Mouse (Mus musculus) lung, adult 18-20 months (tissue): Measurements from ENCODE around the gene Ces1f.

Source experiments
- DNase-seq, 2 experiments: peaks; one replicate each; pipeline ENCODE4 v3.0.0; 2022; ENCODE audit warnings: mixed read lengths in 2 of 2

The Ces1f gene

GRCm38 (mm10) chr8:93279556-93279955 lies at the start of gene Ces1f:
Gene Ces1f (minus strand): TSS chr8:93279747.
- peak; percentile 15 for DNase-seq

GRCm38 (mm10) chr8:93325123-93325522 lies 45.6 kb upstream of the Ces1f start:
- DNase-seq = no peak

- DNase-seq = no peak
These were observed 37.5 kb upstream of the Ces1f start for GRCm38 (mm10) chr8:93317031-93317430.

- no peak for DNase-seq
These were observed 36.0 kb upstream of the Ces1f start for GRCm38 (mm10) chr8:93315557-93315956.

GRCm38 (mm10) chr8:93283896-93284295 lies 4.3 kb upstream of the Ces1f start:
- DNase-seq = no peak

- no peak for DNase-seq
These were observed 2.8 kb upstream of the Ces1f start for GRCm38 (mm10) chr8:93282349-93282748.

GRCm38 (mm10) chr8:93278176-93278805 lies 1.3 kb downstream of the Ces1f start:
- no peak for DNase-seq

- DNase-seq = no peak
These were observed 4.9 kb downstream of the Ces1f start for GRCm38 (mm10) chr8:93274609-93275008.

- peak; percentile 6 to 21 for DNase-seq
These were observed 6.2 kb downstream of the Ces1f start for GRCm38 (mm10) chr8:93273321-93273720.

- DNase-seq = peak; percentile 8 to 9
These were observed 6.9 kb downstream of the Ces1f start for GRCm38 (mm10) chr8:93272686-93273085.

GRCm38 (mm10) chr8:93261436-93261835 lies 18.1 kb downstream of the Ces1f start:
- no peak for DNase-seq

- no peak for DNase-seq
These were observed 27.1 kb downstream of the Ces1f start for GRCm38 (mm10) chr8:93252400-93252925.

- DNase-seq = no peak
These were observed 33.5 kb downstream of the Ces1f start for GRCm38 (mm10) chr8:93246057-93246456.

- DNase-seq = no peak
These were observed 39.7 kb downstream of the Ces1f start for GRCm38 (mm10) chr8:93239884-93240283.

- no peak for DNase-seq
These were observed 43.9 kb downstream of the Ces1f start for GRCm38 (mm10) chr8:93235681-93236080.

- no peak for DNase-seq
These were observed 44.8 kb downstream of the Ces1f start for GRCm38 (mm10) chr8:93234706-93235105.

- DNase-seq = no peak
These were observed 45.5 kb downstream of the Ces1f start for GRCm38 (mm10) chr8:93234068-93234467.

GRCm38 (mm10) chr8:93229446-93229845 lies 50.1 kb downstream of the Ces1f start, which contains the start of gene Ces1e:
Gene Ces1e (minus strand): TSS chr8:93229619.
- DNase-seq = peak; percentile 15 to 59

GRCm38 (mm10) chr8:93228673-93229370 lies 50.7 kb downstream of the Ces1f start:
- DNase-seq = peak; percentile 71 to 79

- DNase-seq = peak in 1 of 2 experiments; percentile 36
These were observed 53.1 kb downstream of the Ces1f start for GRCm38 (mm10) chr8:93226471-93226870.

GRCm38 (mm10) chr8:93221896-93222295 lies 57.7 kb downstream of the Ces1f start:
- DNase-seq = no peak

GRCm38 (mm10) chr8:93217867-93218266 lies 61.7 kb downstream of the Ces1f start:
- DNase-seq = no peak

- no peak for DNase-seq
These were observed 62.2 kb downstream of the Ces1f start for GRCm38 (mm10) chr8:93217375-93217774.

- DNase-seq = no peak
These were observed 68.5 kb downstream of the Ces1f start for GRCm38 (mm10) chr8:93211091-93211490.
